Mouse (Mus musculus) left cerebral cortex, postnatal 10 days (tissue): Measurements from ENCODE around the gene Laptm5. TPM values are rescaled to one million over a fixed set of nuclear protein-coding genes. Genes with fewer than 3 reads are reported as not detected.
A peak's percentile ranks its signal among the peaks of the same experiment; 100 is the strongest.

Source experiments
- DNase-seq, 2 experiments: peaks; one replicate each; pipeline ENCODE4 v3.0.0; 2021 to 2022; ENCODE audit warnings: low spot score in 2 of 2, mixed read lengths in 1 of 2; ENCODE audit errors: extremely low spot score in 1 of 2
- intact Hi-C: fragments of 180-260 bp; cut with DNase I; formaldehyde crosslinking; loops from one replicate; pipeline ENCODE4 v1.15.1; 2025
- total RNA-seq, 2 experiments: library from RNA; stranded (reverse); gene quantifications; 2 replicates each; pipeline ENCODE4 v1.2.3; 2021

Laptm5 gene
- total RNA-seq, 2 experiments from 2014 or later, result 30.9 to 31.2 TPM

DNA sequence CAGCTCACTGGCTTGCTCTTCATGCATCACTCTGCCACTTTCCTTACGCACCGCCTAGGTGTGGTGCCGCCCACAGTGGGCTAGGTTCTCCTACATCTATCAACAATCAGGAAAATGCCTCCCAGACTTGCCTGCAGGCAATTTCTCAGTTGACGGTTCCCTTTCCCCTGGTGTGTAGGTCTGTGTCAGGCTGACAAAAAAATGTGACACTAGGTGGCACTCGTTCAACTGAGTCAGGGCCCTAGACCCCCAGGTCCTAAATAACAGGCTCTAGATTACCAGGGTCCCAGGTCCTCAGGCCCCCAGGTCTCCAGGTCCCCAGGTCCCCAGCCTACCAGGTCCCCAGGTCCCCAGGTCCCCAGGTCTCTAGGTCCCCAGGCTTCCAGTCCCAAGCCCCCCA, 19.2 kb upstream of the Laptm5 start:
- no peak for DNase-seq
- intact Hi-C loops, result no loop called here

DNA sequence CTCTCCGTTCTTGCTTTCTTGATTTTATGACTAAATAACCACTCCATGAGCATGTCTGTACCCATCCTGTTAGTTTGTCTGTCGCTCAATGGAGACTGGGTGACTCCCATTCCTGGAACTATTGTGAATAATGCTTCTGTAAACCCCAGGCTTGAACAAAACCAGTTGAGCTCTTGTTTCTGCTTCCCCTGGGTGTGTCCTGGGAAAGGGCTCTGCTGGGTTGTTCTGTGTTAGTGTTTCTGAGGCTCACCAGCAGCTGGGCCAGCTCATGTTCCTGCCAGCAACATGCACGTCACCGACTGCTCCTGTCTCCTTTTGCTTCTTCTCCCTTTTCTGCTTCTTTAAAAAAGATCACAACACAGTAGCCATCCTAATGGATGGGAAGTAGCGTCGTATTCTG, 17.2 kb upstream of the Laptm5 start:
- intact Hi-C loops, result loop anchor here (1.0 kb wide), 1 partner anchor 52 kb away; no protein-coding TSS in a partner anchor
- no peak for DNase-seq

DNA sequence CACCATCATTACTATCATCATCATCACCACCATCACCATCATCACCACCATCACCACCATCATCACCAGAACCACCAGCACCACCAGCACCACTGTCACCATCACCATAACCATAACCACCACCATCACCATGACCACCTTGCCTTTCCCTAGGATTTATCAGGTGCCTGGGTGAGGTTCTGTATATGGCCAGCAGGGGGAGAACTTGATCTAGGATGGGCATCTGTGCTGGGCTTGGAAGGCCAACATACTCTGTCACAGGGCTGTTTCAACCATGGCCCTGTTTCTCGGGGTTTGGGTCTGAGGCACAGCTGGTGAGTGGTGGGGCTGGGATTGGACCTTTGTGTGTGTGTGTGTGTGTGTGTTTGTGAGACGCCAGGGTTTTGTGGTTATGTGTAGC, 16.6 kb upstream of the Laptm5 start:
- intact Hi-C loops, result loop anchor here (1.0 kb wide), 1 partner anchor 51 kb away; no protein-coding TSS in a partner anchor
- peak in 1 of 2 experiments; percentile 65 for DNase-seq

DNA sequence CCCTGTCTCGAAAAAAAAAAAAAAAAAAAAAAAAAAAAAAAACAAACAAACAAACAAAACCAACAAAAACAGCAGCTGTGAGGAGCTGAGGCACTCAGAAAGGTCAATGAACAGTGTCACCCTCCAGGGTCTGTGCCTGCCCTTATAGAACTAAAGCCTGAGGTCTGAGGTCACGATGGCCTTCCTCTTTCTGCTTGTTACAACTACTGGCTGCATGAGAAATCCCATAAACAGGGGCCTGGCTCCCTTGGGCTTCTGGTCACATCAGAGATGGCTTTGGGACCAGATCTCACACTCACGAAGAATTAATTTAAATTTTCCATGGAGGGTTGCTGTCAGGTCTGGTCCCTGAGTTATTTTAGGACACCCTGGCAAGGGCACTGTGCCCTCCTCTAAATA, 13.5 kb upstream of the Laptm5 start:
- intact Hi-C loops, result no loop called here
- no peak for DNase-seq

DNA sequence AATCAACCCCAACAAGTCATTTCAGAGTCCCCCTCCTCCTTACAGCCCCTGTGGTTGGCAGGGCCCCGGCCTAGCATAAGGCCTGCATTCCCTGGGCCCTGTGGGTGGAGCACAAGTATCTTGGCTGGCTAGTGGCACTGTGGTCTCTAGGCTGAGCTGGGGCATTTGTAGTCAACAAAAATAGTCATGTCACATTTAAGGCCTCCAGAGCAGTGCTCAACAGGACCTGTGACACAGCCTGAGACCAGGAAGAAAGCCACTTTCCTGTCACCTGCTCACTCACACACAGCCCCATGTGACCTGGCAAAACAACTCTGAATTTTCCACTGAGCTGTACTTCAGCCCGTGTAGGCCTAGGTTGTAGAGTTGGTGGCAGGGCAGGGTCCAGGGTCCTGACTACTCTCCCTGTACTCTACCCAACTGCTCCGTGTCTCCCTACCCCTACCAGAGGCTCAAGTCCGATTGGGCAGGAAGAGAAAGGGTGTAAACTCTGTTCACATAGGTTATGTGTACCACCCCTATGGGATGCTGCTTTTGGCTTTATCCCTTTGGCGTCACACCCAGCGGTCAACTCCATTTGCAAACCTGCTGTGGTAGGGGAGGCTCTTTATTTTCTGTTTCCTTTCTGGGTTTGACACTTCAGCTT, 13.0 kb upstream of the Laptm5 start:
- no peak for DNase-seq
- intact Hi-C loops, result no loop called here

DNA sequence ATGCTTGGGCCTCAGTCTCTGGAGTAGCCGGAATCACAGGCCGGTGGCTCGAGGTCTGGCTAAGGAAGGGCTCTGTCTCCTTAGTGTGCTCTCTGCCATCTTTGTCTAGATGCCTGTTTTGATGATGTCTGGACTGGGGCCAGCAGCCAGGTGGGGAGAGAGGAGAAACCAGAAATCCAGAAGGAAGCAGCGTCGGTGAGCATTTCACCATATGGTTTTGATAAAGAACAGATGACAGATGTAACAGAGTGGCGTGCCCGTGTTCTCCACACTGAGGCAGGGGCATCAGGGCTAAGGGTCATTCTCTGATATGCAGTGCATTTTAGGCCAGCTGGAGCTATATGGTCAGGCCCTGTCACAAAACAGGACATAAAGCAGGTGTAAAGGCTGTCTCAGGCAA, 12.2 kb upstream of the Laptm5 start:
- no peak for DNase-seq
- intact Hi-C loops, result no loop called here

DNA sequence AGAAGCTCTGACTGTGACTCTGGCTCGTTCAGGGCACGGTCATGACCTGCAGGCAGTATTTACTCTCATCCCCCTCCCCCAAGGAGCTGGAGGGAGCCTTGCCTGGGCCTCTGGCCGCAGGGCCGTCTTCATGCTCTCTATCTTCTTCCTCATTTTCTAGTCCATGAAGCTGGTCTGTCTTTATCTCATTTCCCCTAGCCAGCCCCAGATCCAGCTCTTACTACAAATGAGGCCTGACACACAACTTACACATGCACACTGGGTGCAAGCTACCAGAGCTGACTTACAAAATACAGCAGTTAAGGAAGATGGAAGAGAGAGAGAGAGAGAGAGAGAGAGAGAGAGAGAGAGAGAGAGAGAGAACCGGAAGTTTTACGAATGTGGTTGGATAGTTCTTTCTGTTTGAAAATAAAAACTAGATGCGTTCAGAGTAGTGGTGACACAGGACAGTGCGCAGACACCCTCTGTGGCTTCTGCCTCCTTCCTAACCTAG, 10.6 kb upstream of the Laptm5 start:
- DNase-seq, result no peak
- intact Hi-C loops, result no loop called here

DNA sequence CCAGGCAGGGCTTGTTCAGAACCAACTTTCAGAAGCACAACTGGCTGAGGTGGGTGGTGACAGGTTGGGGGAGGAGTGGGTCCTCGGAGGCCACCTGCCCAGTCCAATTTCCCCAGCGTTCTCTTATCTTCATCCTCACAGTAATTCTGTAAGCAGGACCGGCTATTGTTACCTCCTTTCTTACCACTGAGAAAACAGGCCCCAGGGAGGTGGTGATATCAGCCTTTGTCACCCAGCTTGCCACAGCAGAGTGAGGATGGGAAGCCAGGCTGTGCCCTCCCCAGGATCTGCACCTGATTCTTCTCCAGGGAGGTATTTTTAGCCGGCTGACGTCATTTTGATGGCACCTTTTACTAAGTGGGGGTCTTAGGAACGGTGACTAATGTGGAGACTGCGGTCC, 7.9 kb upstream of the Laptm5 start:
- intact Hi-C loops, result no loop called here
- DNase-seq, result no peak

DNA sequence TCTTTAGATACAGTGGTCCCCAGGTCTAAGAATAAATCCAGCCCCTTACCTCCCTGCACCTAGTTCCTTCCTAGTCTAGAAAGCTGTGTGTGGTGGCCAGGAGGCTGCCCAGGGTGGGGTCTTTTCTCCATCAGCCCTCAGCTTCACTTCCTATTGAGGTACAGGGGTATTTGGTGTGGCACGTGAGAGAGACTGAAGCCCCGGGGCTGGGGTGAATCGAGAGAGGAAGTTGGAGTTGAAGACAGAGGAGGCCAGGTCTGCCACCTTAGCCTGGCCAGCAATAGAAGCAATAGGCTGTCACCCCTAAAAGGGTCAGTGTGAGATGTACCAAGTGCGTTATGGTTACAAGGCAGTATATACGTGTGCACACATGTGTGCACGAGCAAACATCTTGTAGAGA, 7.0 kb upstream of the Laptm5 start:
- DNase-seq, result no peak
- intact Hi-C loops, result no loop called here

DNA sequence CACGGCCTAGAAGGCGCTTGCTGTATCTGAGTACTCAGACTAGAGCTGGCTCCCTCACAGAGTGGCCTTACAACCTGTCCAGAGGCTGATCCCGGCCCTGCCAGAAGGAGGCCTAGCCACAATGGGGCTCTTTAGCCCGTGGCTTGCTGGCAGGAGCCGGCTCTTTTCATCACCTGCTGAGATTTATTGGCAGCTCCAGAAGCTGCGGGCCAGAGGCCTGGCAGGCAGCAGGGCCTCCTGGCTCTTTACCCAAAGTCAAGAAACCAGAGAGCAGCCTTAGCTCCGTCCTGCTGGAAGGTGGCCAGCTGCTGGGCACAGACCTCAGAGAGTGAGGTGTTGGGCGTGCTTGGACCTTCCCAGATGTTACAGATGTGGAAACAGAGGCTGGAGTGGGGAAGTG, 6.6 kb upstream of the Laptm5 start:
- peak; percentile 13 to 61 for DNase-seq
- intact Hi-C loops, result no loop called here

DNA sequence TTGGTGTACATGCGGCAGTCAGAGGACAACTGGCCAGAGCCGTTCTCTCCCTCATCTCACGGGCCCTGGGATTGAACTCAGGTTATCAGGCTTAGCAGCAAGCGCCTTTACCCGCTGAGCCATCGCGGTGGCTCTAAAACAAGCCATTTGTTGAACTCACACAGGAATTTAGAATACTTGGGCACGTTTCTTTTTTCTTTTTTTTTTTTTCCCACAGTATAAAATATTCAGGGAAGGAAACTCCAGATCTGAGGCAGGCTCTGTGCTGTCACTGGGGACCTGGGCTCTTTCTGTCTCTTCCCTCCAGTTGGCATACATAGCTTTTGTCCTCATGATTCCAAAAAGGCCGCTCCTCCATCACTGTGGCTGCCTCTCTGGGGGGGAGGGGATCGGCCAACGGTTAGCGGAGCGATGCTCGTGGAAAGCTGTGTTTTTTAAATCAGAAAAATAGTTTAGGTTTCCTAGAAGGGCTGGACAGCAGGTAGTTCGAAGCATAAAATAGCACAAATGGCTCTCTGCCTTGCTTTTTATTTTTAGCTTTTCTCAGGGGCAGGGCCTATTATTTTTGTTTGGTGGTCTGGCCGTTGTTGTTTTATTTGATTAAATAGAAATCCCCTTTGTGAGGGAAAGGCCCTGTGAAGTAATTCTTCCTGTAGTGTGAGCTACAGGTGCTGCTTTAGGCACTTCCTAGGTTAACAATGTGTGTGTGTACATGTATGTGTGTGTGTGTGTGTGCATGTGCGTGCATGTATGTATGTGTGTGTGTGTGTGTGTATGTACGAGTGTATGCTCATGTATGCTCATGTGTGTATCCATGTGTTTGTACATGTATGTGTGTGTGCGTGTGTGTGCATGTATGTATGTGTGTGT, 5.5 kb upstream of the Laptm5 start:
- intact Hi-C loops, result no loop called here

DNA sequence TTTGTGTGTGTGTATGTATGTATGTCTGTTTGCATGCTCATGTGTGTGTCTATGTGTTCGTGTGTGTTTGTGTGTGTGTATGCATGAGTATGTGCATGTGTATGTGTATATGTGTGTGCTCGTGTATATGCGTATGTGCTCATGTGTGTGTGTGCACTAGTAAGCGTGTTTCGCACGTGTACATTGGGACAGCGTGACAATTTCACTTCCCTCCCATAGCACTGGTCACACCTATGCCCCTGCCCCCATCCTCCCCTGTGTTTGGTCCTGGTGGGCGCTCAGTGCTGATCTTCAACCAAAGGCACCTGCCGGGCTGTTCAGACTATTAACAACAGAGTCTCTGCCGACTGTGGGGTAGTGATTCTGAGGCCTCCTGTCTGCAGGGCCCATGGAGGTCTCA, 4.8 kb upstream of the Laptm5 start:
- intact Hi-C loops, result no loop called here
- DNase-seq, result no peak

More for the DNA sequence above, 5.5 kb upstream of the Laptm5 start:
- no peak for DNase-seq

DNA sequence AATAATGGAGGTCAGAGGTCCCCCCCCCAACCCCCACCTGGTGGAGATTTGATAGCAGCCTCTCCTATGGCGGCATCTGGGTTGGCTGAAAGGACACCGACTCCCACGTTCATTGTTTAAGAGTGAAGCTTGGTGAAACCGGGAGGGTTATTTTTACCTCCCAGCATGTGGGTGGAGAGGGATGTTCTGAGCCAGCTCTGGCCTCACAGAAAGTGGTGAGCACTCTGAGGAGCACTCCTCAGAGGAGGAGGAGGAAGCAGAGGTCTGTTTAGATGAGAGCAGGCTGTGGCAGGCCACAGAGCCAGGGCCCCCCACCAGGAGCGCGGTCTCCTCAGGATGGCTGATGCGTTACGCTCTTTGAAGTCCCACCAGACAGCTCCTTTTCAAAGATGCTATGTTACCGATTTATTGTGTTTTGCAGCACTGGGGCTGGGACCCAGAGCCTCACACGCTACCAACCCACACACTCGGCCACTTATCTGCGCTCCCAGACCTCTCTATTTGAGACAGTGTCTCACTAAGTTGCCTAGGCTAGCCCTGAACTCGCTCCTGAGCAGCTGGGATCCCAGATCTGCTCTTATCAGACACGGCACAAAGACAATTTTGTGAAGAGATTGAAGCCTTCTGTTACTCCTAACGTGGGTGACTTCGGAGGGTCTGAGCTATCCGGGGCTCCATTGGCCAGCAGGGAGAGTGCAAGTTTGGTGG, 3.6 kb upstream of the Laptm5 start:
- DNase-seq, result peak in 1 of 2 experiments; percentile 58
- intact Hi-C loops, result no loop called here

DNA sequence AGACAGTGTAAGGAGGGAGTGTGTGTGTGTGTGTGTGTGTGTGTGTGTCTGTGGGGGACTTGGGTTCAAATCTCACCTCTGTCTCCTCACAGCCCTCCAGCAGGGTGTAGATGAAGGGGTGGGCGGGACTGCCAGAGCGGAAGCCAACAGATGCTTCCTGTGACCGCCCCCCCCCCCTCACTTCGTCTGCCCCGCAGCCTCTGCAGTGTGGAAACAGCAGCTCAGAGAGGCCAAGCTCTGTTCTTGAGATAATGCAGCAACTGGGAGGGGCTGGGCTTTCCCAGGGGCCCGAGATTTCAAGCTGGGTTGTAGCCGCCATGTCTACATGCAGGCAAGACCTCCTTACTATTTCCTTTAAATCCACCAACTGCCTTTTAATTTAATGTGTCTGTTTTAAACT, 2.3 kb upstream of the Laptm5 start:
- intact Hi-C loops, result no loop called here
- DNase-seq, result no peak

DNA sequence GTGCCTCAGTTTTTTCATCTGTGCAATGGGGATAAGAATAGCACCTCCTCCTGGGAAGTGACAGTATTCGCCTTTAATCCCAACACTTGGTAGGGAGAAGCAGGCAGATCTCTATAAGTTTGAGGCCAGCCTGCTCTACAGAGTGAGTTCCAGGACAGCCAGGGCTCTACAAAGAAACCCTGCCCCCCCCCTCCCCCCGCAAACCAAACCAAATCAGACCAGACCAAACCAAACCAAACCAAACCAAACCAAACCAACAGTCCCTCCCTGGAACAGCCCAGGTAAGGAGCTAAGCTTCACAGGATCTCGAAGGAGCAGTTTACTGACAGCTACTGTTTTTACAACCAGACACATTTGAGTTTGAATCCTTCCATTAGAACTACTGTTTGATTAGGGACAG, 299 bp upstream of the Laptm5 start:
- intact Hi-C loops, result no loop called here
- no peak for DNase-seq

DNA sequence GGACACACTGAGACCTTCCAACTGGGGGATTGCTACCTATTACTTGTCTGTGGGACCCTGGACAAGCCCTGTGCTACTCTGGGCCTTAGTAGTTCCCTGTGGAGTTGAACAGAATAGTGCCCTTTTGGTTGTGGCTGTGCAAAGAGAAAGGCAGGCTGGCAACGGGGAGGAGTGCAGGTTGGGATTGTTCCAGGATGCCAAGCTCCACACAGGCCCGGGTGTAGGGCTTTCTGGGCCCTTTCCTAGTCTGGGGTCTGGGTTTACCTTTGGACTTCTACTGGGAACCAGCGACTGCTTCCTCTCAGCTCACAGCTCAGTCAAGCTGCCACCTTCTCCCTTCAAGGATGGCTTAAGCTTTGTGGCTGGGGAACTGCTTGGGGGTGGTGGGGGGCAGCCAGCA, 586 bp downstream of the Laptm5 start:
- no peak for DNase-seq
- intact Hi-C loops, result no loop called here

DNA sequence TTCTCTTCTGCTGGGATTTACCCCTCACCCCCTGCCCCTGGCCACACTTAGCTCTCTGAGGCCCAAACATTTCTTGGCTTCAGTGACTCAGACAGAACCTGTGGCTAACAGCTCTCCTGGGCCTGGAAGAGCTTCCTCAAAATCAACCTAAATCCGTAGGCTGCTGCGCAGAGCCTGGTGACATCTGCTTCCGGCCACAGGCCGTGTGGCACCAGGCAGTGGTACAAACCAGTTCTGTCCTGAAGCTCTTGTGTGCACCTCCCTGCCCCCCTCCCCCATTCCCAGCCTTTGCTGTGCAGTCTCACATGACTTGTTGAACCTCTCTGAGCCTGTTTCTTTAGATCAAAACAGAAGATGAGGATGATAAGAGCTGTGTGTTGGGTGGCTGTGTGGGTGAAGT, 1.1 kb downstream of the Laptm5 start:
- DNase-seq, result no peak
- intact Hi-C loops, result no loop called here

DNA sequence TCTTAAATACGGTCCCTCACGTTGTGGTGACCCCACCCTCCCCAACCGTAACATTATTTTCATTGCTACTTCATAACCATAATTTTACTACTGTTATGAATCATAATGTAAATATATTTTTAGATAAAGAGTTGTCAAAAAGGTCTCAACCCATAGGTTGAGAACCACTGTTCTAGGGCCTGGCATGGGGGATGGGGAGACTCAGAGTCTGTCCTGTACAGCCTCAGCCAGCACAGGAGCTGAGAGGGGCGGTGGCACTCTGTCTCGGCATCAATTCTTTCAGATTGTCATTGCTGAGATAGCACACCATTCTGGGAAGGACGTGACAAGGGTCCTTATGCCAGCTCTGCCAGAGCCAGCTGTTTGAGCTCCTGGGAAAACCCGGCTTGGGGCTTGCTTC, 1.6 kb downstream of the Laptm5 start:
- DNase-seq, result no peak
- intact Hi-C loops, result no loop called here

DNA sequence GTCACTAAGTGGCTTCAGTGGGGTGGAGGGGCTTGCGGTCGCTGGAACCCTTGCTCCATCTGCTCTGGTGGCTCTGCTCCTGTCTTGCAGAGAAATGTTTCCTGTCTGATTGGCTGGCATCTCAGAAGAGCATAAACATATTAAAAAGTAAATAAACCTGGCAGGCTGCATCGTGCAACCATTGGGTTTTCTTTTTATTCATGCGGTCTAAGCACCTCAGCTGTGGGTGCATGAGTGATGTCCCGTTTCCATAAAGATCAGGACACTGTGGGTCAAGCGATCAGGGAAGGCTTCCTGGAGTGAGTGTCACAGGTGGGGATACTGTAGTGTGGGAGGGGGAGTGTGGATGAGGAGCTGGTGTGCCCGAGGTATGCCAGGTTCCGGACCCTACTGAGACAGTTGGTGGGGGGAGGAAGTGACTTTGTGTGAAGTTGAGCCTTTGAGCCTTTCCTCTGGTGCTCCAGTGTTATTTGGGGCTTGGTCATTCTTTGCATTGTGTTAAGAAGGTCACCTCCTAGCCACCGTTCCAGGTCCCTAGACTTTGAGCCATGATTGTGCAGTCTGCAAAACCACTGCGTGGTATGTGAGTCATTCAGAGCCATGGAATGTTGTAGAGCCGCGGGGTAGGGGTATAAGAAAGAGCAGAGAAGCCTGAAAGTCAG, 2.2 kb downstream of the Laptm5 start:
- no peak for DNase-seq
- intact Hi-C loops, result no loop called here
